Mouse (Mus musculus) olfactory bulb, adult 2 months (tissue): Measurements from ENCODE around the gene Pglyrp2.

ENCODE experiments used
- CTCF ChIP-seq: fragments of 200-500 bp; IDR thresholded peaks from 2 replicates; pipeline ENCODE4 v1.5.1; 2012; ENCODE audit warnings: low read depth, mild to moderate bottlenecking, low read length, moderate library complexity; ENCODE audit not compliant: insufficient read depth
- POLR2A ChIP-seq: fragments of 200-500 bp; IDR thresholded peaks from 2 replicates; pipeline ENCODE4 v1.6.1; 2012; ENCODE audit warnings: mild to moderate bottlenecking, low read depth, low read length, moderate library complexity; ENCODE audit not compliant: insufficient read depth

DNA sequence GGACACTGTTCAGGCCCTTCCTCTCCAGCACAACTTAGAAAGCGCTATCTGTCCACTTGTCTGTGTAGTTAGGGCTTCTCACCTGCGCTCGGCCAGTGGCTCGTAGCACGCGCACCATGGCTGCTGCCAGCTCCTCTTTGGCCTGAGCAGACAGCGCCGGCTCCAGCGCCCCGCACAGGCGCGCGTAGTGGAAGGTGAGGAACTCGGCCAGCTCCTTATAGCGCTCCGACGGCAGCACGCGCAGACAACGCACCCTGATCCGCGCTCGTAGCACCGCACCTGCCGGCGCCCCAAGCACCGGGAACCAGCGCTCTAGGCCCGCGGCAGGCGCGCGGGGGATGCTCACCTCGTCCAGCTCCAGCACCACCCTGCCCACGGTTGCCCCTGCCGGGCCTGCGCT is 27.7 kb downstream of the Pglyrp2 start:
- no peak for TF ChIP-seq CTCF
- TF ChIP-seq POLR2A = no peak
